Mouse (Mus musculus): ENCODE data around the gene Hhipl2. TPM values are rescaled to one million over a fixed set of nuclear protein-coding genes. Genes with fewer than 3 reads are reported as not detected.

Hhipl2 gene
- polyA plus RNA-seq, 1 experiment from 2014 or later: not detected

DNA sequence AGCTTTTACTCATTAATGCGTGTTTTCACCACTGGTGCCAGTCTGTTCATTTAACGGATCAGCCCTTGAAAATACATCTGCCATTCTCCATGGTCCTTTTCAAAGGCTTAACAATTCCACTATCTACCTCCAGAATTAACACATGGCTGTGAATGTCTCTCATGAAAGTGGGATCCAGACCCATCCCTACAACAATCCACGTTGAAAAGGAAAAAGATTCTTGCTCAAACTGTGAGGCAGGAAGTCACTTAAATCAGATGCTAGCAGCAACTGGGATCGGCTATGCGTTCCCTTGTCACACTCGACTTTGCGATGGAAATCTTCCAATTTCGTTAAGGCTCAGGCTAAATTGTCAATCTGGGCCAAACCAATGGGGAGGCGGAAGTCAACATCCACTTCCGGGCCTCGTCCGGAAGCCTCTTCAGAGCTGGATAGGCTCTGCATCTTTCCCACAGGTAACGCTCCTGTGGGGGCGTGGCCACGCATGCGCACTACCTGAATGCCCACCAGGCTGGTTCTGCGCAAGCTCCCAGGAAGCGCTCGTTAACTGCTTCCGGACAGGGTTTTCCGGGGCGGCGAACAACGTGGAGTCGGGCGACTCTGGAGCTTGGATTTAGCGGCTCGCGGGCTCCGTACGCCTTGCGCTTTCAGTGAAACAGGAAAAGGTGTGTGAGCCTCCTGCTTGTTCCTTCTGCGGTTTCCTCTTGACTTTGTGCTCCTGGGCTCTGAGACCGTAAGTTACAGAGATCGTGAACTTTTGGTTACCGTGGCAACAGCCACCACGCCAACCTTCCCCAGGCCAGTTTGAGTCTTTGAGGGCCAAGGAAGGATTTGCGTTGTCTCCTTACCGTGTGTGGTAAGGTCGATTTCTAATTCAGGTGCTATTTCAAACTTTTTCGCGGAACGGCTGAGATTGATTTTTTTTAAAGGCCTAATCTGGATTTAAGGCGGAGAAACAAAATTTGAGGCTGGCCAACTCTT is 29.3 kb upstream of the Hhipl2 start, which contains the start of gene Taf1a:
Gene Taf1a (plus strand): TSS at position 556 of the 981 bp plus-strand sequence.
- Histone ChIP-seq H3K4me2 (replicated peaks; ENCODE audit: low read depth) (peak within 1 kb of the TSS; percentile 68), H3K4me3 (ENCODE audit: low read depth, low read length) (peak within 1 kb of the TSS; percentile 57), H3K27ac (replicated peaks) (no peak within 1 kb of the TSS), H3K36me3 (ENCODE audit: control insufficient read depth, insufficient read depth, low read length) (no peaks in the 10 kb centered on the region), H3K9me3 (ENCODE audit: control insufficient read depth, low read length) (no peaks in the 10 kb centered on the region), H3K9ac (ENCODE audit: low read length) (peak within 1 kb of the TSS; percentile 51), H3K4me1 (replicated peaks; ENCODE audit: control insufficient read depth, insufficient read depth) (0 out of 2 replicates have a peak, but pooled peaks cover 4% of the 10 kb centered on the region), H3K27me3 (ENCODE audit: control insufficient read depth, insufficient read depth, low read length) (peaks cover 3% of the 10 kb centered on the region; the same call in 1 of the 2 replicates)
- WGBS: 5% methylated on average over 44 of the region's 44 CpGs
- peak; percentile 98 for ATAC-seq (ENCODE audit: low FRiP score, low TSS enrichment)
- peak; percentile 98 for DNase-seq (ENCODE audit: low spot score)
- TF ChIP-seq EP300 (optimal IDR thresholded peaks at IDR 0.05): no peak
- no peak for TF ChIP-seq CTCF (IDR thresholded peaks at IDR 0.05; ENCODE audit: low read depth)

DNA sequence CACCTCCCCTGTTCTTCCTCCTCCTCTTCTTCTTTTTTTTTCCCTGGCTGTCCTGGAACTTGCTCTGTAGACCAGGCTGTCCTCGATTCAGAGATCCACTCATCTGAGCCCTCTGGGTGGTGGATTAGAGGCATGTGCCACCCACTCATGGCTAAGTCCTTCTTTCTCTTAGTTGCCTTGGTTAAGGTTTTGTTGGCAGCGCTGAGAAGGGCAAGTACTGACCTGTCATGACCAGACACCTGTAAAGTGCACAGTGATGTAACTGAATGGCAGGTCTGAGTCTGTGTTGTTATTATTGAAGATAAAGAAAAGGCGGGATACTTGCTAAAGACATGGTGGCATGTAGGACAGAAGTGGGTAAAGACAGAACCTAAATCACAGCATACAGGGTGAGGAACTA is 14.6 kb upstream of the Hhipl2 start:
- Histone ChIP-seq H3K4me2 (replicated peaks; ENCODE audit: low read depth) (no peak overlapping the region), H3K27me3 (ENCODE audit: control insufficient read depth, insufficient read depth, low read length) (no peaks in the 10 kb centered on the region), H3K4me1 (replicated peaks; ENCODE audit: control insufficient read depth, insufficient read depth) (no peaks in the 10 kb centered on the region), H3K4me3 (ENCODE audit: low read depth, low read length) (no peak overlapping the region), H3K9ac (ENCODE audit: low read length) (no peak overlapping the region), H3K27ac (replicated peaks) (no peak overlapping the region), H3K36me3 (ENCODE audit: control insufficient read depth, insufficient read depth, low read length) (peaks cover 26% of the 10 kb centered on the region), H3K9me3 (ENCODE audit: control insufficient read depth, low read length) (no peaks in the 10 kb centered on the region)
- TF ChIP-seq CTCF (IDR thresholded peaks at IDR 0.05; ENCODE audit: low read depth) (no peak), EP300 (optimal IDR thresholded peaks at IDR 0.05) (no peak)
- no peak for ATAC-seq (ENCODE audit: low FRiP score, low TSS enrichment)
- DNase-seq (ENCODE audit: low spot score): no peak
- 87% methylated on average over 3 of the region's 3 CpGs for WGBS

DNA sequence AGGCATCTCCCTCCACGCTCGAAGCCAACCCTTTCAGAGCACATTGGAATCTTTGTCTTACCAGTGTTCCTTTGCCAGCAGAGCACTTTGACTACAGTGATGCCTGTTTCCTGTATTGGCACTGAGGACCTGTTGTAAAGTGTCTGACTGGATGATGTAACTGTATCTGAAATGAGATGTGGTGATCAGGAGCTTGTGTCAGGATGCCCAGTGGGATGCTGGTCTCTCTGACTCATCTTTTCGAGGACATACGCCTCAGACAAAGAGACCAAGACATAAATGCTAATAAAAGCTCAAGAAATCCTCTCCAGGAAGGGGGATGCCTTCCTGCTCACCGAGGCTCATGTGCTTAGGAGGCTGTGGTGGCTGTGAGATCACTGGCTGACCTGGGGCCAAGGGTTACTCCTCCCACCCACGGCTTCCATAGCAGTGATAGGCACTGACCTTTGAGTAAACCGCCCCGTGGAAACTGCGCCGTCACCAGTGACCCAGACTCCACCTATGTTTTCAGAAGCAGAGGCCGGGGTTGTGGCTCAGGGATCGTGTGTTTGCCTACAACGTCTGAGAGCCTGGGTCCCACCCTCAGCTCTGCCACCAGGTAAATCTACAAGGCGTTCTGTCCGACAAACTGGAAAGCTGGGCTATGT is 3.8 kb upstream of the Hhipl2 start:
- DNase-seq (ENCODE audit: low spot score) (peak; percentile 66), ATAC-seq (ENCODE audit: low FRiP score, low TSS enrichment) (peak; percentile 89)
- Histone ChIP-seq H3K9ac (ENCODE audit: low read length) (no peak overlapping the region), H3K4me3 (ENCODE audit: low read depth, low read length) (no peak overlapping the region), H3K9me3 (ENCODE audit: control insufficient read depth, low read length) (no peaks in the 10 kb centered on the region), H3K27ac (replicated peaks) (no peak overlapping the region), H3K27me3 (ENCODE audit: control insufficient read depth, insufficient read depth, low read length) (no peaks in the 10 kb centered on the region; the same call in 1 of the 2 replicates), H3K4me2 (replicated peaks; ENCODE audit: low read depth) (no peak overlapping the region), H3K36me3 (ENCODE audit: control insufficient read depth, insufficient read depth, low read length) (peaks cover 17% of the 10 kb centered on the region), H3K4me1 (replicated peaks; ENCODE audit: control insufficient read depth, insufficient read depth) (no peaks in the 10 kb centered on the region)
- TF ChIP-seq CTCF (IDR thresholded peaks at IDR 0.05; ENCODE audit: low read depth): no peak
- TF ChIP-seq EP300 (optimal IDR thresholded peaks at IDR 0.05): no peak
- WGBS: 76% methylated on average over 15 of the region's 15 CpGs

DNA sequence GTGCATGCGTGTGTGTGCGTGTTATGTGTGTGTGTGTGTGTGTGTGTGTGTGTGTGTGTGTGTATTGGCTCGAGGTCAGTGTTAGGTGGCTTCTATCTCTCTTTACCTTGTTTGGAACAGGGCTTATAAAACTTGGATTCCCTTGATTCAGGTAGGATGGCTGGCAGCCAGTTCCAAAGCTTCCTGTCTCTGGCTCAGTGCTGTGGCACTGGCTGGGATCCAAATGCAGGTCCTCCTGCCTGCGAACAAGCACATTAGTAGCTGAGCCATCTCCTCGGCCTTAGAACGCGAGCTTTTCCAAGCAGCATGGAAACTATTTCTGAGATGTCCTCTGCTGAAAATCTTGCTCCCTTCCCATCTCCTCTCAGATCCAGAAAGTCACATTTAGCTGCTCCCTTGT is 1.7 kb downstream of the Hhipl2 start:
- 76% methylated on average over 7 of the region's 7 CpGs for WGBS
- DNase-seq (ENCODE audit: low spot score): no peak

DNA sequence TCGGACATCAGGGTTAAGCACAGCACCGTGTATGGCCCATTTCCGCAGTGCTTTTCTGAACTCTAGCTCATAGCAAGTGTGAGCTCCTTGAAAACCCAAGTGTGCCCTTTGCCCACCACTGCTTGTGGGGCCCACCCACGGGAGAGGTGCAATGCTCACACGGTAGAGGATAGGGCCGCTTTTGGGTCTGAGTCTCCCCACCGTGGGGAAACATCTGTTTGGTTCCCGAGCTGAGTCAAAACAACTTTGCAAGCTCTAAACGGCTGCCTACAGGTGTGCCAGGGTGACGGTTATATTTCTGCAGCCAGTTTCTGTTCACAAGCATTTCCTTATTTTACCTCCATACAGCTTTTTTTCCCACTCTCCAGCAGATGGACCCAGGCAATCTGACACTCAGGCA is 2.3 kb downstream of the Hhipl2 start:
- no peak overlapping the region for H3K9ac ChIP-seq (ENCODE audit: low read length)
- no peak overlapping the region for H3K4me2 ChIP-seq (replicated peaks; ENCODE audit: low read depth)
- H3K9me3 ChIP-seq (ENCODE audit: control insufficient read depth, low read length): no peaks in the 10 kb centered on the region
- no peak overlapping the region for H3K27ac ChIP-seq (replicated peaks)
- ATAC-seq (ENCODE audit: low FRiP score, low TSS enrichment) (no peak), DNase-seq (ENCODE audit: low spot score) (no peak)
- no peaks in the 10 kb centered on the region; the same call in 1 of the 2 replicates for H3K27me3 ChIP-seq (ENCODE audit: control insufficient read depth, insufficient read depth, low read length)
- H3K4me1 ChIP-seq (replicated peaks; ENCODE audit: control insufficient read depth, insufficient read depth): no peaks in the 10 kb centered on the region
- 82% methylated on average over 10 of the region's 10 CpGs for WGBS
- no peaks in the 10 kb centered on the region for H3K36me3 ChIP-seq (ENCODE audit: control insufficient read depth, insufficient read depth, low read length)
- TF ChIP-seq EP300 (optimal IDR thresholded peaks at IDR 0.05): no peak
- no peak for TF ChIP-seq CTCF (IDR thresholded peaks at IDR 0.05; ENCODE audit: low read depth)
- no peak overlapping the region for H3K4me3 ChIP-seq (ENCODE audit: low read depth, low read length)

More for the DNA sequence above, 1.7 kb downstream of the Hhipl2 start:
- Histone ChIP-seq H3K4me3 (ENCODE audit: low read depth, low read length) (no peak overlapping the region), H3K9ac (ENCODE audit: low read length) (no peak overlapping the region), H3K4me2 (replicated peaks; ENCODE audit: low read depth) (no peak overlapping the region), H3K9me3 (ENCODE audit: control insufficient read depth, low read length) (no peaks in the 10 kb centered on the region), H3K36me3 (ENCODE audit: control insufficient read depth, insufficient read depth, low read length) (no peaks in the 10 kb centered on the region), H3K4me1 (replicated peaks; ENCODE audit: control insufficient read depth, insufficient read depth) (no peaks in the 10 kb centered on the region), H3K27me3 (ENCODE audit: control insufficient read depth, insufficient read depth, low read length) (no peaks in the 10 kb centered on the region; the same call in 1 of the 2 replicates), H3K27ac (replicated peaks) (no peak overlapping the region)
- TF ChIP-seq EP300 (optimal IDR thresholded peaks at IDR 0.05) (no peak), CTCF (IDR thresholded peaks at IDR 0.05; ENCODE audit: low read depth) (no peak)
- ATAC-seq (ENCODE audit: low FRiP score, low TSS enrichment): no peak

Data from stomach, postnatal 0 days (tissue).